Mouse (Mus musculus) C2C12 (cell line): ENCODE results near the gene Tnfaip3.

ENCODE experiments used
- CEBPB ChIP-seq: IDR thresholded peaks from one replicate; pipeline ENCODE4 v1.6.1; 2011; ENCODE audit warnings: low read depth, mild to moderate bottlenecking, control low read depth, moderate library complexity
- CTCF ChIP-seq: IDR thresholded peaks from one replicate; pipeline ENCODE4 v1.5.1; 2011; ENCODE audit not compliant: control insufficient read depth, insufficient read depth, insufficient read length
- FOSL1 ChIP-seq: IDR thresholded peaks from one replicate; pipeline ENCODE4 v1.8.0; 2011; ENCODE audit warnings: mild to moderate bottlenecking, low read length; ENCODE audit not compliant: poor library complexity, insufficient read depth, severe bottlenecking
- MAX ChIP-seq: IDR thresholded peaks from one replicate; pipeline ENCODE4 v1.6.1; 2011; ENCODE audit warnings: mild to moderate bottlenecking, control low read depth
- MYOD1 ChIP-seq: IDR thresholded peaks from one replicate; pipeline ENCODE4 v1.6.1; 2011; ENCODE audit warnings: low read depth; ENCODE audit not compliant: control insufficient read depth, insufficient read length
- MYOG ChIP-seq: IDR thresholded peaks from one replicate; pipeline ENCODE4 v1.6.1; 2011; ENCODE audit not compliant: control insufficient read depth, insufficient read length; ENCODE audit errors: extremely low read depth
- USF1 ChIP-seq: IDR thresholded peaks from one replicate; pipeline ENCODE4 v1.6.1; 2011; ENCODE audit warnings: low read depth, mild to moderate bottlenecking, control low read depth, moderate library complexity

GRCm38 (mm10) chr10:18991057-18991456 is 24.4 kb downstream of the Tnfaip3 start:
- no peak for TF ChIP-seq USF1
- TF ChIP-seq CTCF, result no peak
- TF ChIP-seq FOSL1, result no peak
- no peak for TF ChIP-seq MAX
- no peak for TF ChIP-seq CEBPB
- no peak for TF ChIP-seq MYOG
- no peak for TF ChIP-seq MYOD1
